Mouse (Mus musculus): ENCODE results near the gene Ogfr.

DNA sequence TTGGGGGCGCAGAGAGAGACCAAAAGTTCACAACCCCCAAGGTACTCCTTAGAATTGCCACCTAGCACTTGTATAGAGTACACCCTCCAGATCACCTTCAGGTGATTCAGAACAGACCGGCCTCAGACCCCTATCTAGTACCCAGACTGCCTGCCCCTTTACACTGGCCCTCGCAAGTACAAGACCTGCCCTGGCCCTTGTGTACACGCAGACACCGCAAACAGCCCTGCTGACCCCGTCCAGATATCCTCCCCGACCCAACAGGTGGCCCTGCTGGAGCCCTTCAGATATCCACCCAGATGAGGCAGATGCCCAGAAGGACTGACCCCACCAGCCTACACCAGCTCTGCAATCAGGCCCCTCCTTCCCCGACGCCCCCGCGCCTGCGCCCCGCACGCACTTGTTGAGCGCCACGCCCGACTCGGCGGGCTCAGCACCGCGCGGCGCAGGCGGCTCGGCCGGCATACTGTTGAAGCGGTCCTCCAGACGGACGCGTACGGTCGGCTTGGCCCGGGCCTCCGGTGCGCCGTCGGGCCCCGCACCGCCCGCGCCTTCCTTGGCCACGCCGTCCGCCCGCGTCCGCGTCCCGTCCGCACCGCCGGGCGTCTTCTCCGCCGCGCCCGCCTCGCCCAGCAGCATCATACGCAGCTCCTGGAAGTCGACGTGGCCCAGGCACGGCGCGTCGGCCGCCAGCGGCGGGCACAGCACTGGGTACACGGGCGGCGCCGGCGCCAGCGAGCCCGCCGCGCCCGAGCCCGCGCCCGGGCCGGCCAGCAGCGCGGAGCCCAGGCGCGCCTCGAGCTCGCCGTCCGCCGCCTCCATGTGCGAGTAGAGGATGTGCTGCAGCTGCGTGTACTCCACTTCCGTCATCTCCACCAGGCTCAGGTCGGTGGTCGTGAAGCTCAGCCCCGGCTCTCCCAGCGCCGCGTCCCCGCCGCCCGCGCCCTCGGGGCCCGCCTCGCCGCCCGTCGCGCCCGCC, 52.8 kb downstream of the Ogfr start:
- TF ChIP-seq CTCF (IDR thresholded peaks at IDR 0.05; ENCODE audit: low read depth, low read length) (no peak), POLR2A (IDR thresholded peaks at IDR 0.05; ENCODE audit: insufficient read depth, low read length) (peak; percentile 23)

All from ES-Bruce4 (cell line).